Mouse (Mus musculus): ENCODE data around the gene Zfp46. TPM values are rescaled to one million over a fixed set of nuclear protein-coding genes. Genes with fewer than 3 reads are reported as not detected.

Zfp46 gene
- polyA plus RNA-seq, 1 experiment from 2014 or later, result 28.4 TPM

GRCm38 (mm10) chr4:136291692-136292091 is 7.2 kb downstream of the Zfp46 start:
- WGBS, result 96% methylated on average over 6 of the region's 6 CpGs
- Histone ChIP-seq H3K4me3 (no peak overlapping the region), H3K27me3 (peaks cover 26% of the 10 kb centered on the region), H3K36me3 (peaks cover 91% of the 10 kb centered on the region), H3K9ac (no peak overlapping the region), H3K27ac (no peak overlapping the region), H3K9me3 (0 out of 2 replicates have a peak, but pooled peaks cover 3% of the 10 kb centered on the region), H3K4me1 (peaks cover 9% of the 10 kb centered on the region), H3K4me2 (replicated peaks) (no peak overlapping the region)
- no peak for ATAC-seq (ENCODE audit: low FRiP score, low read depth)

GRCm38 (mm10) chr4:136295941-136296340 is 11.5 kb downstream of the Zfp46 start:
- H3K27ac ChIP-seq, result no peak overlapping the region
- no peak overlapping the region for H3K4me3 ChIP-seq
- no peak for ATAC-seq (ENCODE audit: low FRiP score, low read depth)
- H3K27me3 ChIP-seq, result peaks cover under 1% of the 10 kb centered on the region; the same call in 1 of the 2 replicates
- 73% methylated on average over 7 of the region's 7 CpGs for WGBS
- no peak overlapping the region for H3K4me2 ChIP-seq (replicated peaks)
- H3K9me3 ChIP-seq, result no peaks in the 10 kb centered on the region
- peaks cover 51% of the 10 kb centered on the region for H3K36me3 ChIP-seq
- H3K9ac ChIP-seq, result no peak overlapping the region
- H3K4me1 ChIP-seq, result no peaks in the 10 kb centered on the region

- no peak for ATAC-seq (ENCODE audit: low FRiP score, low read depth)
- Histone ChIP-seq H3K9ac (no peak overlapping the region), H3K27ac (no peak overlapping the region)
Measured at GRCm38 (mm10) chr4:136302462-136302861, 18.0 kb downstream of the Zfp46 start.

GRCm38 (mm10) chr4:136304181-136304580 is 19.7 kb downstream of the Zfp46 start:
- WGBS, result 33% methylated on average over 2 of the region's 2 CpGs
- no peak overlapping the region for H3K27ac ChIP-seq
- H3K4me1 ChIP-seq, result peaks cover 11% of the 10 kb centered on the region
- no peak overlapping the region for H3K9ac ChIP-seq
- ATAC-seq (ENCODE audit: low FRiP score, low read depth), result no peak; the same call in 1 of the 2 replicates
- H3K36me3 ChIP-seq, result no peaks in the 10 kb centered on the region
- no peaks in the 10 kb centered on the region for H3K9me3 ChIP-seq
- H3K27me3 ChIP-seq, result no peaks in the 10 kb centered on the region
- no peak overlapping the region for H3K4me2 ChIP-seq (replicated peaks)
- no peak overlapping the region for H3K4me3 ChIP-seq

More at GRCm38 (mm10) chr4:136302462-136302861, 18.0 kb downstream of the Zfp46 start:
- Histone ChIP-seq H3K4me1 (0 out of 2 replicates have a peak, but pooled peaks cover 9% of the 10 kb centered on the region), H3K27me3 (no peaks in the 10 kb centered on the region), H3K36me3 (no peaks in the 10 kb centered on the region), H3K4me2 (replicated peaks) (no peak overlapping the region), H3K9me3 (no peaks in the 10 kb centered on the region), H3K4me3 (no peak overlapping the region)
- WGBS, result 78% methylated on average over 4 of the region's 4 CpGs

- H3K9me3 ChIP-seq, result no peaks in the 10 kb centered on the region
- H3K36me3 ChIP-seq, result no peaks in the 10 kb centered on the region
- no peak for ATAC-seq (ENCODE audit: low FRiP score, low read depth)
- no peak overlapping the region for H3K4me2 ChIP-seq (replicated peaks)
- WGBS, result 52% methylated on average over 2 of the region's 2 CpGs
- no peak overlapping the region for H3K9ac ChIP-seq
- H3K4me1 ChIP-seq, result peaks cover 27% of the 10 kb centered on the region
- H3K4me3 ChIP-seq, result no peak overlapping the region
- H3K27ac ChIP-seq, result no peak overlapping the region
- H3K27me3 ChIP-seq, result no peaks in the 10 kb centered on the region
Measured at GRCm38 (mm10) chr4:136308355-136308754, 23.9 kb downstream of the Zfp46 start.

- no peaks in the 10 kb centered on the region for H3K36me3 ChIP-seq
- H3K4me1 ChIP-seq, result peaks cover 31% of the 10 kb centered on the region
- H3K27me3 ChIP-seq, result no peaks in the 10 kb centered on the region
- 2% methylated on average over 11 of the region's 11 CpGs for WGBS
- peak overlapping the region; percentile 93 for H3K27ac ChIP-seq
- H3K4me3 ChIP-seq, result peak overlapping the region; percentile 99
- H3K9ac ChIP-seq, result peak overlapping the region; percentile 73
- no peak for ATAC-seq (ENCODE audit: low FRiP score, low read depth)
- peak overlapping the region; percentile 74 for H3K4me2 ChIP-seq (replicated peaks)
- H3K9me3 ChIP-seq, result no peaks in the 10 kb centered on the region
Measured at GRCm38 (mm10) chr4:136309780-136310179, 25.3 kb downstream of the Zfp46 start.

GRCm38 (mm10) chr4:136310229-136311041 is 26.0 kb downstream of the Zfp46 start, which contains the start of gene Hnrnpr:
Gene Hnrnpr, plus strand, starts transcription at chr4:136310942.
- WGBS, result under 1% methylated on average over 62 of the region's 65 CpGs
- Histone ChIP-seq H3K4me2 (replicated peaks) (peak within 1 kb of the TSS; percentile 74), H3K4me1 (peaks cover 36% of the 10 kb centered on the region), H3K9ac (peak within 1 kb of the TSS; percentile 100), H3K27ac (peak within 1 kb of the TSS; percentile 99), H3K9me3 (no peaks in the 10 kb centered on the region), H3K27me3 (no peaks in the 10 kb centered on the region), H3K36me3 (no peaks in the 10 kb centered on the region), H3K4me3 (peak within 1 kb of the TSS; percentile 99)
- peak; percentile 99 for ATAC-seq (ENCODE audit: low FRiP score, low read depth)

GRCm38 (mm10) chr4:136311042-136311999 is 26.8 kb downstream of the Zfp46 start:
- no peaks in the 10 kb centered on the region for H3K27me3 ChIP-seq
- H3K9ac ChIP-seq, result peak overlapping the region; percentile 100
- WGBS, result under 1% methylated on average over 76 of the region's 81 CpGs
- peak overlapping the region; percentile 99 for H3K27ac ChIP-seq
- ATAC-seq (ENCODE audit: low FRiP score, low read depth), result peak; percentile 46
- no peaks in the 10 kb centered on the region for H3K9me3 ChIP-seq
- H3K4me1 ChIP-seq, result peaks cover 36% of the 10 kb centered on the region
- H3K4me2 ChIP-seq (replicated peaks), result peak overlapping the region; percentile 68
- H3K4me3 ChIP-seq, result peak overlapping the region; percentile 99
- peaks cover 1% of the 10 kb centered on the region; the same call in 1 of the 2 replicates for H3K36me3 ChIP-seq

GRCm38 (mm10) chr4:136312616-136313015 is 28.1 kb downstream of the Zfp46 start:
- H3K36me3 ChIP-seq, result peaks cover 11% of the 10 kb centered on the region
- peaks cover 36% of the 10 kb centered on the region for H3K4me1 ChIP-seq
- peak overlapping the region; percentile 68 for H3K4me2 ChIP-seq (replicated peaks)
- H3K4me3 ChIP-seq, result peak overlapping the region; percentile 99
- WGBS, result 9% methylated on average over 4 of the region's 4 CpGs
- no peaks in the 10 kb centered on the region for H3K9me3 ChIP-seq
- H3K27ac ChIP-seq, result no peak overlapping the region
- no peak for ATAC-seq (ENCODE audit: low FRiP score, low read depth)
- peak overlapping the region; percentile 100 for H3K9ac ChIP-seq
- no peaks in the 10 kb centered on the region for H3K27me3 ChIP-seq

GRCm38 (mm10) chr4:136317667-136318066 is 33.2 kb downstream of the Zfp46 start:
- no peaks in the 10 kb centered on the region for H3K27me3 ChIP-seq
- H3K4me1 ChIP-seq, result peaks cover 23% of the 10 kb centered on the region
- H3K9me3 ChIP-seq, result no peaks in the 10 kb centered on the region
- H3K27ac ChIP-seq, result no peak overlapping the region
- ATAC-seq (ENCODE audit: low FRiP score, low read depth), result no peak
- no peak overlapping the region for H3K4me2 ChIP-seq (replicated peaks)
- 93% methylated on average over 4 of the region's 4 CpGs for WGBS
- peaks cover 56% of the 10 kb centered on the region for H3K36me3 ChIP-seq
- H3K4me3 ChIP-seq, result no peak overlapping the region
- H3K9ac ChIP-seq, result no peak overlapping the region

GRCm38 (mm10) chr4:136320016-136320415 is 35.5 kb downstream of the Zfp46 start:
- WGBS, result 93% methylated on average over 4 of the region's 4 CpGs
- Histone ChIP-seq H3K36me3 (peaks cover 68% of the 10 kb centered on the region), H3K4me1 (peaks cover 2% of the 10 kb centered on the region), H3K27ac (no peak overlapping the region), H3K27me3 (no peaks in the 10 kb centered on the region), H3K9me3 (no peaks in the 10 kb centered on the region), H3K9ac (no peak overlapping the region), H3K4me2 (replicated peaks) (no peak overlapping the region), H3K4me3 (no peak overlapping the region)
- ATAC-seq (ENCODE audit: low FRiP score, low read depth), result no peak

GRCm38 (mm10) chr4:136324226-136324625 is 39.7 kb downstream of the Zfp46 start:
- Histone ChIP-seq H3K9ac (no peak overlapping the region), H3K4me3 (no peak overlapping the region), H3K4me2 (replicated peaks) (no peak overlapping the region), H3K9me3 (no peaks in the 10 kb centered on the region), H3K27me3 (no peaks in the 10 kb centered on the region), H3K36me3 (peaks cover 72% of the 10 kb centered on the region), H3K4me1 (no peaks in the 10 kb centered on the region), H3K27ac (no peak overlapping the region)
- WGBS, result 52% methylated on average over 2 of the region's 2 CpGs
- ATAC-seq (ENCODE audit: low FRiP score, low read depth), result no peak
